Mouse (Mus musculus): ENCODE results near the gene Ifnar2. TPM values are rescaled to one million over a fixed set of nuclear protein-coding genes. Genes with fewer than 3 reads are reported as not detected.
A peak's percentile ranks its signal among the peaks of the same experiment; 100 is the strongest.

The Ifnar2 gene
- polyA plus RNA-seq, 1 experiment from 2014 or later = 59.2 TPM

DNA sequence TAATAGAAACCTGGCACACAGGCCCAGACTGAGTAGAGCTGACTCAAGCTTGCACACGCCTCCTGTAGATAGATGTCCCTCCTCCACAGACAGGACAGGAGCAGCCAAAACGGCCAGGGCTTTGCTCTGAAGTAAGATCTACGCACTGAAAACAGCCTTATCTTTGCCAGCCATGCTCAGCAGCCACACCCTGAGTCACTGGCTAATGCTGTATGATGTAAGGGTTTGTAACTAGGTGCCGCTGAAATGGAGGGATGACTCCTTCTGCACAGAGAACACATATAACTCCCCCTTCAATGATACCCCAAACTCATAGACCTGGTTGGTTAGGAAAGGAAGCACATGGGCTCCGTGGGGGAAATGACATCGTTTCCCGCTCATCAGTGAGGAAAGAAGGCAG, 19.8 kb upstream of the Ifnar2 start:
- WGBS = 50% methylated on average over 7 of the region's 7 CpGs
- Histone ChIP-seq H3K27ac (replicated peaks in 1 of 2; ENCODE audit: control insufficient read depth in 1 of 2, insufficient read depth in 1 of 2, low read depth in 2 of 2, low read length in 2 of 2) (no peak overlapping the region), H3K4me3 (ENCODE audit: control insufficient read depth in 1 of 2, insufficient read depth in 1 of 2, low read depth in 1 of 2, low read length in 2 of 2) (no peak overlapping the region), H3K27me3 (ENCODE audit: control insufficient read depth, insufficient read depth, low read length) (peaks cover 7% of the 10 kb centered on the region), H3K9ac (ENCODE audit: low read length) (no peak overlapping the region), H3K36me3 (ENCODE audit: control insufficient read depth, insufficient read depth, low read length) (no peaks in the 10 kb centered on the region), H3K9me3 (ENCODE audit: control insufficient read depth, low read length) (no peaks in the 10 kb centered on the region), H3K4me2 (ENCODE audit: low read length) (no peak overlapping the region), H3K4me1 (ENCODE audit: control insufficient read depth in 2 of 2, insufficient read depth in 2 of 2, low read length in 2 of 2) (0 out of 4 replicates have a peak, but pooled peaks cover 0 to 9% of the 10 kb centered on the region in 2 experiments)
- ATAC-seq (ENCODE audit: insufficient number of reproducible peaks, insufficient read depth, low FRiP score, low read depth) = peak; percentile 47; the same call in 1 of the 2 replicates

DNA sequence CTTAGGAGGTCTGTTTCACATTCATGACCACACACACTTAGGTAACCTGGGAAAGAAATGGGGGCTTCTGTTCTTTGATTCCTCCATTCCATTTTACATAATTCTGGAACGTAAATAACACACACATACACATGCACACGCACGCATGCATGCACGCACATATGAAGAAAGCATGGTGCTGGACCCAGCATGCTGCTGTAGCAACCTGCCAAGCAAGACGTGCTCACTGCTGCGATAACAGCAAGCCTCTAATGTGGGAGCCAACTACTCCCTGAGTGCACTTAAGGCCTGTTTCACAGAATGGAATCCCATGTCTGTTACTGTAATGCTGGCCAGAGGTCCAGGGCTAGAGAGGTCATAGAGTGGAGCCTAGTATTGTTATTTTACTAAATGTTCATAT, 19.4 kb upstream of the Ifnar2 start:
- 70% methylated on average over 6 of the region's 6 CpGs for WGBS
- no peak overlapping the region for H3K4me2 ChIP-seq (ENCODE audit: low read length)
- H3K9me3 ChIP-seq (ENCODE audit: control insufficient read depth, low read length) = no peaks in the 10 kb centered on the region
- H3K4me3 ChIP-seq (ENCODE audit: control insufficient read depth in 1 of 2, insufficient read depth in 1 of 2, low read depth in 1 of 2, low read length in 2 of 2) = no peak overlapping the region
- no peak for ATAC-seq (ENCODE audit: insufficient number of reproducible peaks, insufficient read depth, low FRiP score, low read depth)
- H3K9ac ChIP-seq (ENCODE audit: low read length) = no peak overlapping the region
- 0 out of 4 replicates have a peak, but pooled peaks cover 0 to 10% of the 10 kb centered on the region in 2 experiments for H3K4me1 ChIP-seq (ENCODE audit: control insufficient read depth in 2 of 2, insufficient read depth in 2 of 2, low read length in 2 of 2)
- H3K36me3 ChIP-seq (ENCODE audit: control insufficient read depth, insufficient read depth, low read length) = no peaks in the 10 kb centered on the region
- H3K27me3 ChIP-seq (ENCODE audit: control insufficient read depth, insufficient read depth, low read length) = peaks cover 5% of the 10 kb centered on the region
- H3K27ac ChIP-seq (replicated peaks in 1 of 2; ENCODE audit: control insufficient read depth in 1 of 2, insufficient read depth in 1 of 2, low read depth in 2 of 2, low read length in 2 of 2) = no peak overlapping the region

DNA sequence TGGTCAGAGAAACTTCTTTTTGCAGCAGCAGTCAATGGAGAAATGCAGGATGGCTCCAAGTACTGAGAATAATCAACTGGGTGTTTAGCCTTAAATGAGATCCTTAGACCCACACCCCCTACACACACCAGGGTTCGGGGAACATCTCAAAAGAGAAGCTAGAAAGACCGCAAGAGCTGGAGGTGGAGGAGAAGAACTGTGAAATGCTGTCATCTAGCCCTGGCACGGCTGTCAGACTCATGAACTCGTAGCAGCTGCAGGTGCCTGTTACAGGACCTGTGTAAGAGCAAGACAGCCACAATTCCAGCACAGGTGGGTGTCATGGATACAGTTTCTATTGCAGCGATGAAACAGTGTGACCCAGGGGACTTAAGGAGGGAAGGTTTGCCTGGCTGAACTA, 18.9 kb upstream of the Ifnar2 start:
- Histone ChIP-seq H3K27me3 (ENCODE audit: control insufficient read depth, insufficient read depth, low read length) (peaks cover 5% of the 10 kb centered on the region), H3K4me2 (ENCODE audit: low read length) (no peak overlapping the region), H3K9ac (ENCODE audit: low read length) (no peak overlapping the region), H3K4me3 (ENCODE audit: control insufficient read depth in 1 of 2, insufficient read depth in 1 of 2, low read depth in 1 of 2, low read length in 2 of 2) (no peak overlapping the region), H3K27ac (replicated peaks in 1 of 2; ENCODE audit: control insufficient read depth in 1 of 2, insufficient read depth in 1 of 2, low read depth in 2 of 2, low read length in 2 of 2) (no peak overlapping the region), H3K36me3 (ENCODE audit: control insufficient read depth, insufficient read depth, low read length) (no peaks in the 10 kb centered on the region), H3K4me1 (ENCODE audit: control insufficient read depth in 2 of 2, insufficient read depth in 2 of 2, low read length in 2 of 2) (peaks cover 0 to 11% of the 10 kb centered on the region in 2 experiments; a peak in 1 of 4 replicates), H3K9me3 (ENCODE audit: control insufficient read depth, low read length) (no peaks in the 10 kb centered on the region)
- ATAC-seq (ENCODE audit: insufficient number of reproducible peaks, insufficient read depth, low FRiP score, low read depth) = no peak
- 67% methylated on average over 5 of the region's 5 CpGs for WGBS

DNA sequence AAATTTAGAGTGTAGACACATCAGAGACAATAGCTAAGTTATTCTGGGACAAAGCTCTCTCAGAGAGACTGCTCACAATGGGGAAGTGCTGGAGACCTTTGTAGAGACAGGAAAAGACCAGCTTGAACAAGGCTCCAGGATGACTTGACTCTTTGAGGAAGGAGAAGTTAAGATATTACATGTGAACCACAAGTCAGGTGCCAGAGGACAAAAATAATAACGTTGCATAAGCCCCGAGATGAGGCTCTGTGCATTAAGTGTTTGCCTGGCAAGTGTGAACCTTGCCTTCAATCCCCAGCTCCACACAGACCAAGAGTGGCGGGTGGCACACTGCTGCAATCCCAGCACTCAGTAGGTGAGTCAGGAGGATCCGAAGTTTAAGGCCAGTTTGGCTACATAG, 18.0 kb upstream of the Ifnar2 start:
- Histone ChIP-seq H3K27ac (replicated peaks in 1 of 2; ENCODE audit: control insufficient read depth in 1 of 2, insufficient read depth in 1 of 2, low read depth in 2 of 2, low read length in 2 of 2) (no peak overlapping the region), H3K4me2 (ENCODE audit: low read length) (no peak overlapping the region), H3K4me1 (ENCODE audit: control insufficient read depth in 2 of 2, insufficient read depth in 2 of 2, low read length in 2 of 2) (peaks cover 0 to 13% of the 10 kb centered on the region in 2 experiments; a peak in 1 of 4 replicates), H3K9me3 (ENCODE audit: control insufficient read depth, low read length) (no peaks in the 10 kb centered on the region), H3K4me3 (ENCODE audit: control insufficient read depth in 1 of 2, insufficient read depth in 1 of 2, low read depth in 1 of 2, low read length in 2 of 2) (no peak overlapping the region), H3K36me3 (ENCODE audit: control insufficient read depth, insufficient read depth, low read length) (no peaks in the 10 kb centered on the region), H3K27me3 (ENCODE audit: control insufficient read depth, insufficient read depth, low read length) (peaks cover 5% of the 10 kb centered on the region), H3K9ac (ENCODE audit: low read length) (no peak overlapping the region)
- no peak for ATAC-seq (ENCODE audit: insufficient number of reproducible peaks, insufficient read depth, low FRiP score, low read depth)
- WGBS = 68% methylated on average over 4 of the region's 4 CpGs

DNA sequence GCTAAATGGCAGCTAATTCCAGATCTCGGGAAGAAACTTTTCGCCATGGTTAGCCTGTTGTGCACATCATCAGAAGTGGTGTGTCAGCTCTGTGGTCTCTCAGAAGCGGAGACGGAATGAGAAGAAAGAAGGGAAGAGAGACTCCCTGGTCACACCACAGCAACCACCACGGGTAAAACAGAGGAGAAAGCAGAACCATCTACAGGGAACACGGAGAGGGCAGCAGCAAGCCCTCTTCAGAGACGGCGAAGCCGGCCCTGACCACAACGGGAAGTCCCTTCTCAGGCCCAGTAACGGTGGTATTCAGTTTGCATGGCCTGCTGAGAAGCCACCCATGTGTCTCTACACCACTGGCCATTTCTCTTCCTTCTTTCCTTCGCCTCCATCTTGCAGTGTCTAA, 17.4 kb upstream of the Ifnar2 start:
- Histone ChIP-seq H3K4me1 (ENCODE audit: control insufficient read depth in 2 of 2, insufficient read depth in 2 of 2, low read length in 2 of 2) (peaks cover 0 to 13% of the 10 kb centered on the region in 2 experiments; a peak in 1 of 4 replicates), H3K36me3 (ENCODE audit: control insufficient read depth, insufficient read depth, low read length) (no peaks in the 10 kb centered on the region), H3K4me2 (ENCODE audit: low read length) (no peak overlapping the region), H3K27me3 (ENCODE audit: control insufficient read depth, insufficient read depth, low read length) (peaks cover 5% of the 10 kb centered on the region), H3K27ac (replicated peaks in 1 of 2; ENCODE audit: control insufficient read depth in 1 of 2, insufficient read depth in 1 of 2, low read depth in 2 of 2, low read length in 2 of 2) (no peak overlapping the region), H3K9ac (ENCODE audit: low read length) (no peak overlapping the region), H3K9me3 (ENCODE audit: control insufficient read depth, low read length) (no peaks in the 10 kb centered on the region), H3K4me3 (ENCODE audit: control insufficient read depth in 1 of 2, insufficient read depth in 1 of 2, low read depth in 1 of 2, low read length in 2 of 2) (no peak overlapping the region)
- WGBS = 74% methylated on average over 12 of the region's 12 CpGs
- ATAC-seq (ENCODE audit: insufficient number of reproducible peaks, insufficient read depth, low FRiP score, low read depth) = no peak

DNA sequence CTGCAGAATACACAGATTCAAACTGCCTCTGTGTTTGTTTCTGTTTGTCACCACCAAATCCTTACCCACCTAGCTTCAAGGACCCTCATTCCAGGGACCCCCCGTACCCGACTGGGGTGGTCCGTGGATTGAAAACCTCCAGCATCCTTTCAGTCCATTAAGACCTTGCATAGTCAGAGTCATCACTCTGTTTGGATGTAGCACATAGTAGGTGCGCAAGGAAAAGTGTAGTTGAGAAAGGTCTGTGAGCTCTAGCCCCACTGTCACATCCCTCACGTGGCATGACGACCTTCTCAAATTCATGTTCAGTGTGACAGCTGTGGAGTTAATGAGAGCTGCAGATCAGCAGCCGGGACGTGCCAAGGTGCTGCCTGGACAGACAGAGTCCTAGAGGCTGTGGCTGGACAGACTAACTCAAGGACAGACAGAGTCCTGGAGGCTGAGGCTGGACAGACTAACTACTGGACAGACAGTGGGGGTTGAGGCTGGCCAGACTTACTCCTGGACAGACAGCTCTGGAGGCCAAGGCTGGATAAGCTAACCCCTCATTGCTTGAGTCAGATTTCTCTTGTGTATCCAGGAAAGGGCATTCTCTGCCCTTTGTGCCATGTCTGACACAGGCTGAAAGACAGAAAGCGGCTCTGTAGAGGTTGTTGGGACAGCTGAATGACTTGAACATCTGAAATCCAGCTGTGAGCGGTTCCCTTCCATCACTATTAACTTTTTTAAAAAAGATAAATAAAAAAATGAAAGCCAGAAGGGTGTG, 15.6 kb upstream of the Ifnar2 start:
- no peak for ATAC-seq (ENCODE audit: insufficient number of reproducible peaks, insufficient read depth, low FRiP score, low read depth)
- H3K4me2 ChIP-seq (ENCODE audit: low read length) = no peak overlapping the region
- H3K9ac ChIP-seq (ENCODE audit: low read length) = no peak overlapping the region
- no peak overlapping the region for H3K27ac ChIP-seq (replicated peaks in 1 of 2; ENCODE audit: control insufficient read depth in 1 of 2, insufficient read depth in 1 of 2, low read depth in 2 of 2, low read length in 2 of 2)
- no peaks in the 10 kb centered on the region for H3K9me3 ChIP-seq (ENCODE audit: control insufficient read depth, low read length)
- 76% methylated on average over 10 of the region's 10 CpGs for WGBS
- peaks cover 5% of the 10 kb centered on the region for H3K27me3 ChIP-seq (ENCODE audit: control insufficient read depth, insufficient read depth, low read length)
- no peaks in the 10 kb centered on the region for H3K36me3 ChIP-seq (ENCODE audit: control insufficient read depth, insufficient read depth, low read length)
- H3K4me1 ChIP-seq (ENCODE audit: control insufficient read depth in 2 of 2, insufficient read depth in 2 of 2, low read length in 2 of 2) = peaks cover 0 to 13% of the 10 kb centered on the region in 2 experiments; a peak in 2 of 4 replicates
- H3K4me3 ChIP-seq (ENCODE audit: control insufficient read depth in 1 of 2, insufficient read depth in 1 of 2, low read depth in 1 of 2, low read length in 2 of 2) = no peak overlapping the region

DNA sequence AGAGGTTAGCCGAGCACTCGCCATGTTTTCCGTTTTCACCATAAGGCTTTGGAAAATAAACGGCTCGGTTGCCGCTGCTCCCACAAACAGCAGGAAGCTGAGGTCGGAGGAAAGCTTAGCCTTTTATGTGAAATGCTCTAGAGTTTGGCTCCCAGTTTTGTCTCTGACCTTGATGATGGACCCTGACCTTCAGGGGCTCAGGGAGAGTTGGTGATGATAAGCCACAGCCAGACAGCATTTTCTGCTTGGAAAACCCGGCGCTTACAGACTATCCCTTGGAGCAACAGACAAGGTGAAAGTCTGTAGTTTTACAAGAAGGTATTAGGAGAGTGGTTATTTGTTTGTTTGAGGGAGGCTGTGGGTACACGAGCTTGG, 15.1 kb upstream of the Ifnar2 start:
- Histone ChIP-seq H3K9ac (ENCODE audit: low read length) (no peak overlapping the region), H3K27me3 (ENCODE audit: control insufficient read depth, insufficient read depth, low read length) (peaks cover 5% of the 10 kb centered on the region; the same call in 1 of the 2 replicates), H3K4me1 (ENCODE audit: control insufficient read depth in 2 of 2, insufficient read depth in 2 of 2, low read length in 2 of 2) (peaks cover under 1 to 19% of the 10 kb centered on the region in 2 experiments; a peak in 3 of 4 replicates), H3K36me3 (ENCODE audit: control insufficient read depth, insufficient read depth, low read length) (no peaks in the 10 kb centered on the region), H3K4me3 (ENCODE audit: control insufficient read depth in 1 of 2, insufficient read depth in 1 of 2, low read depth in 1 of 2, low read length in 2 of 2) (no peak overlapping the region), H3K27ac (replicated peaks in 1 of 2; ENCODE audit: control insufficient read depth in 1 of 2, insufficient read depth in 1 of 2, low read depth in 2 of 2, low read length in 2 of 2) (no peak overlapping the region), H3K9me3 (ENCODE audit: control insufficient read depth, low read length) (no peaks in the 10 kb centered on the region), H3K4me2 (ENCODE audit: low read length) (no peak overlapping the region)
- WGBS = 36% methylated on average over 10 of the region's 10 CpGs
- no peak for ATAC-seq (ENCODE audit: insufficient number of reproducible peaks, insufficient read depth, low FRiP score, low read depth)
